ENCODE assay signal across 27 mouse cellular contexts in genomic region chr6:116183509-116183908, GRCm38 (mm10).
"Had no signal": no experiment of that assay in that cellular context is flagged by ENCODE, and none has a peak within 500 bp of the region (broad histone marks: within the 10 kb centered on the region; RNA-seq: fewer than 3 reads in every experiment).

No protein-coding gene starts in this region.

- H3K27ac ChIP-seq: heart, adult 2 months; heart, embryonic 13.5 days; heart, embryonic 15.5 days; hindbrain, embryonic 13.5 days; hindbrain, embryonic 15.5 days; hindbrain, postnatal 0 days; limb, embryonic 10.5 days; limb, embryonic 12.5 days; liver, embryonic 13.5 days; liver, embryonic 15.5 days had no signal

- H3K36me3 ChIP-seq: heart, embryonic 15.5 days had no signal

- H3K4me1 ChIP-seq: hindbrain, embryonic 15.5 days; limb, embryonic 10.5 days; limb, embryonic 12.5 days; liver, embryonic 15.5 days had no signal

- H3K9ac ChIP-seq: heart, embryonic 13.5 days; heart, embryonic 15.5 days; hindbrain, embryonic 13.5 days; hindbrain, embryonic 15.5 days; limb, embryonic 12.5 days; liver, embryonic 13.5 days; liver, embryonic 15.5 days; liver, postnatal 0 days had no signal

- H3K27me3 ChIP-seq: heart, embryonic 13.5 days; heart, embryonic 15.5 days; hindbrain, embryonic 13.5 days; hindbrain, embryonic 15.5 days; limb, embryonic 12.5 days; liver, embryonic 13.5 days; liver, embryonic 15.5 days had no signal

- ATAC-seq: hindbrain, postnatal 0 days; intestine, postnatal 0 days; liver, postnatal 0 days had no signal

- H3K9me3 ChIP-seq: heart, embryonic 13.5 days; heart, embryonic 15.5 days; hindbrain, embryonic 13.5 days; hindbrain, embryonic 15.5 days; limb, embryonic 10.5 days; limb, embryonic 12.5 days; liver, embryonic 13.5 days; liver, embryonic 15.5 days had no signal

- DNase-seq: gastrocnemius, postnatal 14 days; gastrocnemius, postnatal 36 days; heart, adult 11 months; heart, adult 2 months; heart, postnatal 14 days; heart, postnatal 36 days; kidney, adult 18-20 months; kidney, adult 8-10 months; kidney, postnatal 10 days; kidney, postnatal 25 days; kidney, postnatal 4 days; layer of hippocampus, adult 9-11 months; liver; liver, embryonic 13.5 days; liver, postnatal 0 days had no signal

- H3K4me3 ChIP-seq: heart, adult 2 months; heart, embryonic 13.5 days; heart, embryonic 15.5 days; hindbrain, embryonic 13.5 days; hindbrain, embryonic 15.5 days; left cerebral cortex, adult 2 months; limb, embryonic 10.5 days; limb, embryonic 12.5 days; liver, embryonic 13.5 days; liver, embryonic 15.5 days had no signal

- H3K4me2 ChIP-seq: heart, embryonic 11.5 days; heart, embryonic 13.5 days; heart, embryonic 15.5 days; hindbrain, embryonic 13.5 days; hindbrain, embryonic 15.5 days; limb, embryonic 12.5 days; liver, embryonic 11.5 days; liver, embryonic 13.5 days; liver, embryonic 15.5 days had no signal
